Mouse (Mus musculus) olfactory bulb, adult 2 months (tissue): ENCODE data around the gene Rgsl1.

Experiments
- CTCF ChIP-seq: fragments of 200-500 bp; IDR thresholded peaks from 2 replicates; pipeline ENCODE4 v1.5.1; 2012; ENCODE audit warnings: low read depth, mild to moderate bottlenecking, low read length, moderate library complexity; ENCODE audit not compliant: insufficient read depth
- POLR2A ChIP-seq: fragments of 200-500 bp; IDR thresholded peaks from 2 replicates; pipeline ENCODE4 v1.6.1; 2012; ENCODE audit warnings: mild to moderate bottlenecking, low read depth, low read length, moderate library complexity; ENCODE audit not compliant: insufficient read depth

DNA sequence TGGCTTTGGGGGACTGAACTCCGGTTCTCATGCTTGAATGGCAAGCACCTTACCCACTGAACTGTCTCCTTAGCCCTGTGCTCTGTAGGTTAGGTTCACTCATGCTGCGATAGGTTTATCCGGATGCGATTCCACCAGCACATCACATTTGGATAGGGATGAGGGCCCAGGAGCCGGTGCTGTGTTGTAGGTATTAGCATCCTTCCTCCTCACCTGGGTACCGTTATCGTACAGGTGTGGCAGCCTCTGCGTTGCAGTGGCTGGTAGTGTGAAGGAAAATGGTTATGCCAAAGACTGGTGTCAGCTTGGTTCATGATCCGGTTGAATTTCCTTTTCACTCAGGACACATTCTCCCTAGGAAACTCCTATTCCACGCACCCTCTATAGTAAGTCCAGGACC lies 46.2 kb upstream of the Rgsl1 start:
- TF ChIP-seq CTCF: no peak
- TF ChIP-seq POLR2A: no peak
